Mouse (Mus musculus): ENCODE results near the gene Caln1. TPM values are rescaled to one million over a fixed set of nuclear protein-coding genes. Genes with fewer than 3 reads are reported as not detected.

The Caln1 gene
- not detected for polyA plus RNA-seq (2015; fragmentation: Illumina TruSeq; extraction: RNeasy Lipid Tissue Mini Kit (QIAGEN cat#74804); ENCODE audit: insufficient read depth, low replicate concordance)

GRCm38 (mm10) chr5:130369237-130369636, at the start of gene Caln1:
Gene Caln1, plus strand, starts transcription at chr5:130369455.

GRCm38 (mm10) chr5:130384222-130384912, 15.1 kb downstream of the Caln1 start, which contains the start of gene A330070K13Rik:
Gene A330070K13Rik, minus strand, starts transcription at chr5:130384631.

Other genes starting within 250 kb of the Caln1 start
- gene Kctd7, start 224.6 kb upstream of the Caln1 start, polyA plus RNA-seq (2015; fragmentation: Illumina TruSeq; extraction: RNeasy Lipid Tissue Mini Kit (QIAGEN cat#74804); ENCODE audit: insufficient read depth, low replicate concordance), result 3.0 TPM
- gene Rabgef1, start 197.7 kb upstream of the Caln1 start, polyA plus RNA-seq (2015; fragmentation: Illumina TruSeq; extraction: RNeasy Lipid Tissue Mini Kit (QIAGEN cat#74804); ENCODE audit: insufficient read depth, low replicate concordance), result 35.6 TPM
- 38.5 TPM for gene Tmem248, start 152.4 kb upstream of the Caln1 start, polyA plus RNA-seq (2015; fragmentation: Illumina TruSeq; extraction: RNeasy Lipid Tissue Mini Kit (QIAGEN cat#74804); ENCODE audit: insufficient read depth, low replicate concordance)
- gene Sbds, start 113.9 kb upstream of the Caln1 start, polyA plus RNA-seq (2015; fragmentation: Illumina TruSeq; extraction: RNeasy Lipid Tissue Mini Kit (QIAGEN cat#74804); ENCODE audit: insufficient read depth, low replicate concordance), result 107 TPM
- gene Tyw1, start 113.8 kb upstream of the Caln1 start, polyA plus RNA-seq (2015; fragmentation: Illumina TruSeq; extraction: RNeasy Lipid Tissue Mini Kit (QIAGEN cat#74804); ENCODE audit: insufficient read depth, low replicate concordance), result 14.7 TPM
- not detected for gene A330070K13Rik, start 15.2 kb downstream of the Caln1 start, polyA plus RNA-seq (2015; fragmentation: Illumina TruSeq; extraction: RNeasy Lipid Tissue Mini Kit (QIAGEN cat#74804); ENCODE audit: insufficient read depth, low replicate concordance)

All from spleen, adult 10 weeks (tissue).